Mouse (Mus musculus) bone marrow macrophage, adult 2 months (primary cell): ENCODE data around the gene Klk1b1. TPM values are rescaled to one million over a fixed set of nuclear protein-coding genes. Genes with fewer than 3 reads are reported as not detected.
A peak's percentile ranks its signal among the peaks of the same experiment; 100 is the strongest.

ENCODE experiments used
- H3K27ac ChIP-seq: 2 replicates; pipeline ENCODE4 v1.5.1; 2012; ENCODE audit warnings: low read depth, low read length; ENCODE audit not compliant: insufficient read depth
- H3K4me1 ChIP-seq: 2 replicates; pipeline ENCODE4 v1.6.1; 2012; ENCODE audit warnings: low read length; ENCODE audit not compliant: control insufficient read depth, insufficient read depth
- H3K4me3 ChIP-seq: 2 replicates; pipeline ENCODE4 v1.5.1; 2012; ENCODE audit warnings: mild to moderate bottlenecking, low read length, moderate library complexity; ENCODE audit not compliant: insufficient read depth
- CTCF ChIP-seq: IDR thresholded peaks from 2 replicates; pipeline ENCODE4 v1.5.1; 2012; ENCODE audit warnings: low read depth, mild to moderate bottlenecking, low read length, moderate library complexity
- POLR2A ChIP-seq: IDR thresholded peaks from 2 replicates; pipeline ENCODE4 v1.6.1; 2012; ENCODE audit warnings: mild to moderate bottlenecking, low read depth, low read length, borderline replicate concordance
- polyA plus RNA-seq: library from polyadenylated mRNA; stranded (reverse); fragments of >200 nt; gene quantifications from 2 replicates; pipeline ENCODE4 v1.2.4, GENCODE M21; 2012; ENCODE audit not compliant: missing spikeins, insufficient read depth, insufficient read length

Klk1b1 gene
- polyA plus RNA-seq = not detected in 2 replicates

DNA sequence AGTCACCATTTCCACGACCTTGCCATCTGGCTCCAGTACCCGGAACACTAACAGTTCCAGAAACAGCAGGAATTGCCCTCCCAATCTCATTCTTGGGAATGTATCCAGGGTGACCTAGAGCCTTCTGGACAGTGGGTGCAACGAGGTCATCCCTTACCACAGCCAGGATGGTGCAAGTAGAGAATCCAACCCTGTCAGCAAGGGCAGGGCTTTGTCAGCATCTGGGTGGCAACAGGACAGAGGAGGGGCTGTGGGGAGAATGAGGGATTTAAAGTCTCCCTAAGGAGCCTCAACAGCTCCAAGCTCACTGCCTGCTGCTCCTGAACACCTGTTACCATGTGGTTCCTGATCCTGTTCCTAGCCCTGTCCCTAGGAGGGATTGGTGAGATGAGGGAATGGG lies at the start of gene Klk1b1:
TSS of gene Klk1b1 (plus strand) at position 301 of the 400 bp plus-strand sequence.
- Histone ChIP-seq H3K4me1 (peaks cover 20% of the 10 kb centered on the region), H3K27ac (no peak within 1 kb of the TSS), H3K4me3 (no peak within 1 kb of the TSS)
- TF ChIP-seq CTCF (no peak), POLR2A (no peak)

DNA sequence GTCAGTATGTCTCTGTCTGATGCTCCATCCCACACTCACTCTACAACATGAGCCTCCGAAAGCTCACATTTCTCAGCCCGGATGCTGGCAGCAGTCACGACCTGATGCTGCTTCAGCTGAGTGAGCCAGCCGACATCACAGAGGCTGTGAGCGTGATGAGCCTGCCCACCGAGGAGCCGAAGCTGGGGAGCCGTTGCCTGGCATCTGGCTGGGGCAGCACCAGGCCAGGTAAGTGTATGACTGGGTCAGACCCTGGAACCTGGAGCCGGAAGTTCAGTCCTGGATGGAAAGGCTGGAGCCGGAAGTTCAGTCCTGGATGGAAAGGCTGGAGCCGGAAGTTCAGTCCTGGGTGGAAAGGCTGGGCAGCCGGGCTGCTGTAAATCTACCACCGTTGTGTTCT lies 48.1 kb upstream of the Klk1b1 start:
- Histone ChIP-seq H3K27ac (no peak overlapping the region), H3K4me1 (peaks cover 27% of the 10 kb centered on the region), H3K4me3 (no peak overlapping the region)
- no peak for TF ChIP-seq POLR2A
- no peak for TF ChIP-seq CTCF

DNA sequence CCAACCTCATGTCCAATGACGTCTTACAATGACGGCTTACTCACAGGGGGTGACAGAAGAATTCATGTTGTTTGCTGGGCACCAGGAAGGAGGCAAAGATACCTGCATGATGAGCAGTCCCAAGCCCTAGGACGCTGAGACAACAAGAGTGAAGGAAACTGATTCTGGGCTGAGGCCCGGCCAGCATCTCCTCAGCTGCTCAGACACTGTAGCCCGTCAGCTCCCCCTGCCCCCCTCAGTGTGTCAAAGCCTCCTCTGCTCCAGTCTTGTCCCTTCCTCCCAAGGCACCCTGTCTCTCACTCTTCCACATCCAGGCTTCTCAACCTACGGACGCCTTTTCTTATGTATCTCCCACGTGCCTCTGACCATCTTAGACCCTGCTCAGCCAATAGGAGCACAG lies 47.7 kb upstream of the Klk1b1 start:
- TF ChIP-seq POLR2A = no peak
- no peak for TF ChIP-seq CTCF
- H3K27ac ChIP-seq = no peak overlapping the region
- H3K4me1 ChIP-seq = peaks cover 27% of the 10 kb centered on the region
- no peak overlapping the region for H3K4me3 ChIP-seq

DNA sequence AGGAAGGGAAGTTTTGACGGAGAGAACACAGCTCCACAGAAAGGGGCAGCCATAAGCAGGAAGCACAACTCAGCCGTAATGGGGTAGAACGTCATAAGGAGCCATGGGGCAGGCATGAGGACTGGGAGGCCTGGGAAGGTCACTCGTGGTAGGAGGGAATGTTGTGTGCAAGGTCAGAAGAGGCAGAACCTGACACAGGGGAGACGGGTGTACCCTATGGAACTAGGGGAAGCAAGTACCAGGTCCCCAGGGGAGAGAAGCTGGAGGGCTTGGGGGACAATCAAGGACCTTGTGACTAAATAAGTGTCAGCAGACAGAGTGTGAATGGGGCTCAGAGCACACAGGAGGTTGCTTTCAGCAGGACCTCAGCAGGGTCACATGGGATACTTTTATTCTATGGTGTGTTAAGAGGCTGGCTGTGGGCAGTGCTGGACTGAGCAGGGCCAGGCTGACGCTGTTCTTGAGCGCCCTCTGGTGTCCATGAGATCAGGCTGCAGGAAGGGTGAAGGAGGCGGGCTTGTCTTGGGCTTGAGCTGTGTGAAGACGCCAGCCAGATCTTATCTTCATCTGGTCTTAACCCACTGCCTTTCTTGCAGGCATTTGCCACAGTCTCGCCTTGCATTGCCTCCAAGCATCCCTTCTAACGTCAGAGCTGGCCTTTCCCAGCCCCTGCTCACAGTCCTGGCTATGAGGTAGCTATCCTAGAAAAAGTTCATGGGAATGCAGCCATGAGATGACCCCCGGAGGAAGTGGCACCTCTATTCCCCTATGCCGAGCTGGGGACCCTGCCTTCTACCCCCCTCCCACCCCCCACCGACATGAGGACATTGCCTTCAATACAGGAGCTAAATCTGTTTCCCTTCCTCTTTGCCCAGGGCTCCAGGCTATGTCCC lies 46.7 kb upstream of the Klk1b1 start:
- Histone ChIP-seq H3K27ac (peak overlapping the region; percentile 79), H3K4me3 (no peak overlapping the region), H3K4me1 (peaks cover 27% of the 10 kb centered on the region)
- TF ChIP-seq POLR2A (no peak), CTCF (peak; percentile 58)

DNA sequence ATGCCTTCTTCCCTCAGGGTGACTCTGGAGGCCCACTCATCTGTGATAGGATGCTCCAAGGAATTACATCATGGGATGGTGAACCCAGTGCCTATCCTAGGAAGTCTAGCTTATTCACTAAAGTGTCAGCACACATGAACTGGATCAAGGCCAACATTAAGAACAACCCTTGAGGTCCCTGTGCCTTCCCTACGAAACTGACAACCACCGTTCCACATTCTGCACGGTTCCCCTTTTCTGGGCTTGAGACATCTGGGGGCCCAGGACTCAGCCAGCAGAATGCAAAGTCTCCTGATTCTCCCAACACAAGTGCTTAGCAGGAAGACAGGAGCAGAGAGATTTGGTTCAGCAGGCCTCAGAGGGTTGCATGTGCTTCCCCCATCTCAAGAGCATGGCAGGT lies 46.0 kb upstream of the Klk1b1 start:
- Histone ChIP-seq H3K4me1 (peaks cover 27% of the 10 kb centered on the region), H3K4me3 (peak overlapping the region; percentile 11; the same call in 1 of the 2 replicates), H3K27ac (peak overlapping the region; percentile 93)
- no peak for TF ChIP-seq CTCF
- no peak for TF ChIP-seq POLR2A

DNA sequence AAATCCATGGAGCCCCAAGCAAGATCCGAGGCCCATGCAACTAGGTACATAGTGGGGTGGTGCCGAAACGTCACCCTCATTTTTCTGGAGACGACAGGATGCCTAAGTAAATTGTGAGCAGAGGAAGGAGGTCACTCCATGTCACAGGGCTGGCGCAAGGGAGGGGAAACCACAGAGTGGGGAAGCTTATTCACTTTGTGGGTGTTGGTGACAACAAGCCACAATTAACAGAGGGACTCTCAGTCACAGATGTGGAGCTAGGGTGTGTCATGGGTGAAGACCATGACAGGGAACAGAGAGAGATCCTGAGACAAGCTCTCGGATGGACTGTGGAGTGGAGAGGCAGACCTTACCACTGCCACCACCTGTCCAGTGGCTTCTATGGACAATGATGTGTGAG lies 45.5 kb upstream of the Klk1b1 start:
- H3K4me1 ChIP-seq = peaks cover 27% of the 10 kb centered on the region
- peak overlapping the region; percentile 11; the same call in 1 of the 2 replicates for H3K4me3 ChIP-seq
- H3K27ac ChIP-seq = peak overlapping the region; percentile 93
- no peak for TF ChIP-seq CTCF
- no peak for TF ChIP-seq POLR2A

DNA sequence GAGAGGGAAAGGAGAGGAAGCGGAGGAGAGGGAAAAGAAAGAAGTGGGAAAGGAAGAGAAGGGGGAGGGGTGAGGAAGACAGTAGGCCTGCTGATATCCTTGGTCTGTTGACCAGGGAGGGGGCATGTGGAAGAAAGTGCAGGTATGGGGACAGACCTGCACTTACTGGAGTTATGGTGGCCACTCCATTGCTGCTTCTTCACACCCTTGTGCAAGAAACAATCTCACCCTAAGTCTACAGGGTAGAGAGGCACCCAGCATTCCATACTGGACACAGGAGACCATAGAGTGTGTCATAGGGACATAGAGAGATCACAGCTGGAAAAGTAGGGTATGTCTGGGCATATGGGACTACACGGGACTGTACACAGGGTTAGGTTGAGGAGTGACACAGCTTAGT lies 44.6 kb upstream of the Klk1b1 start:
- H3K4me3 ChIP-seq = no peak overlapping the region
- TF ChIP-seq CTCF = no peak
- no peak for TF ChIP-seq POLR2A
- H3K4me1 ChIP-seq = peaks cover 27% of the 10 kb centered on the region
- H3K27ac ChIP-seq = no peak overlapping the region

DNA sequence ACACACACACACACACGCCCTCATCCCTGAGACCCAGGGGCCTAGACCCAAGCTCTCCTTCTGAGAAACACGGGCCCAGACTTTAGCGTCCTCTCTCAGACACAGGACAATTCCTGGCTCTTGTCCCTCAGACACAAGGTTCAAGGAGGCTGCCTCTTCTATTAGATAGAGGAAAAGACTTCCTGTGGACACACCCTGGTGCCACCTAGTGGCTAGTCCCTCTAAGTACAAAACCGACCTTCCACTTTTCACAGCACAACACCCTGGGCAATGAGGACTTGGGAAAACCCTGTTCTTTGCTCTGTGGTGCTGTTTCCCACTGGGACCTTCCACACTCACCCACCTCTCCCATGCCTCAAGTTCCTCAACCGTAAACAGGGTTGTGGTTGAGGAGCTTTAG lies 40.6 kb upstream of the Klk1b1 start:
- Histone ChIP-seq H3K4me3 (no peak overlapping the region), H3K4me1 (peaks cover 13% of the 10 kb centered on the region), H3K27ac (no peak overlapping the region)
- TF ChIP-seq CTCF = peak; percentile 27; the same call in 1 of the 2 replicates
- TF ChIP-seq POLR2A = no peak

DNA sequence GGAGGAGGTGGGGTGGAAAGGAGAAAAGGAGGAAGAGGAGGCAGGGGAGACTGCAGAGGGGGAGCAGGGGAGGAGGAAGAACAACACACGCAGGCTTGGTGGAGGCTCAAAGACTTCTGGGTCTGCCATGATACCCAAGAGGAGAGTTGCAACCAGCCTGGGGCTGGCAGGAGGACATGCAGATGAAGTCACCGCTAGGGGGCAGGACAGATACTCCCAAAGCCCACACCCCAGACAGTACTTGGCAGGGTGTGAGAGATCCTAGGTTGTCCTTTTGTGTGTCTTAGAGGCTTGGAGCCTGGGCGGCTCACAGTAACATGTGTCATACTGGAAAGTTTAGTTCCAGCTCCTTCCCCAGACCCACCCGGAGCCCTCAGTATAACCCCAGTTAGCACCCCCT lies 38.0 kb upstream of the Klk1b1 start:
- no peak for TF ChIP-seq POLR2A
- TF ChIP-seq CTCF = peak; percentile 79
- Histone ChIP-seq H3K27ac (no peak overlapping the region), H3K4me3 (no peak overlapping the region), H3K4me1 (no peaks in the 10 kb centered on the region)

DNA sequence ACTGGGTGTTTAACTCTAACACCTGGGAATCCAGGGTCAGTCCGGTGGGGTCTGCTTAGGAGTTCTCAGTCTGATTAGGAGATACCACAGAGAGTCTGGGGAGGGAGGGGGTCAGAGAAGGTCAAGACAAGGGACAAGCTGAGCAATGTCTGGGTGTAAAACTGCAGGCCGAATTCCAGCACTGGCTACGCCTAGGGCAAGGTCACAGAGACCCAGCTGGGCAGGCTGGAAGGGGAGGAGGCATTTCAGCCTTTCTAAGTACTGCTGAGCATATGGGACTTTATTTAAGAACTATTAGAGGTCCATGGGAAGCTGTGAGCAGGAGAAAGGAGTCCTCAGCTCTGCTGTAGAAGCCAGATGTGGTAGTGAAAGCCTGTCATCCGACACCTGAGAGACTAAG lies 34.2 kb upstream of the Klk1b1 start:
- Histone ChIP-seq H3K4me1 (no peaks in the 10 kb centered on the region), H3K27ac (no peak overlapping the region), H3K4me3 (no peak overlapping the region)
- TF ChIP-seq POLR2A = no peak
- TF ChIP-seq CTCF = no peak

DNA sequence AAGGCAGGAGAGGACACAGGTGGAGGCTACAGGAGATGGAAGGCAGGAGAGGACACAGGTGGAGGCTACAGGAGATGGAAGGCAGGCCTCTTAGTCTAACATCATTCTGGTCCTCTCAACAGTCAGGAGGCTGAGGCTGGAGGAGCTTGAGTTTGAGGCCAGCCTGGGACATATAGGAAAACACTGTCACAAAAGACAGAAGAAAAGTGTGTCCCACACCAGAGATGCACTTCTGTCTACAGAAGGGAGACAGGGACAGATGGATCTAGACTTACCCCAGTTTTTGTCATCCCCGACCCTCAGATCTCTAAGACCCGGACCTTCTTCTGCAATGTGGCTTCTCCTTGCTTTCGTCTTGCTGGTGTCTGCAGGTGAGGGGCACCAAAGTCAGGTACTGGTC lies 33.1 kb upstream of the Klk1b1 start, which contains the start of gene Klk15:
TSS of gene Klk15 (plus strand) at position 301 of the 400 bp plus-strand sequence.
- Histone ChIP-seq H3K27ac (no peak within 1 kb of the TSS), H3K4me3 (no peak within 1 kb of the TSS), H3K4me1 (no peaks in the 10 kb centered on the region)
- TF ChIP-seq POLR2A (no peak), CTCF (no peak)
